Comparison of ENCODE assay signal across 20 mouse cellular contexts in genomic region chr7:75666982-75667381, GRCm38 (mm10).
A peak's percentile ranks its signal among the peaks of the same experiment; 100 is the strongest.
DNase-seq lines count a peak whose midpoint lies in the region; ATAC-seq and TF ChIP-seq lines count a peak whose summit lies in the region.
"Had no signal": no experiment of that assay in that cellular context is flagged by ENCODE, and none has a peak within 500 bp of the region (broad histone marks: within the 10 kb centered on the region; RNA-seq: fewer than 3 reads in every experiment).

No protein-coding gene starts in this region.

- H3K36me3 ChIP-seq in heart, adult 2 months (ENCODE audit: control insufficient read depth, insufficient read depth, low read length), result peaks cover 44% of the 10 kb centered on the region
- no peaks in the 10 kb centered on the region for H3K36me3 ChIP-seq in macrophage (ENCODE audit: inconsistent target)
- H3K36me3 ChIP-seq in hindbrain, embryonic 11.5 days (ENCODE audit: control insufficient read depth, insufficient read depth, low read length), result no peaks in the 10 kb centered on the region
- H3K36me3 ChIP-seq: midbrain, embryonic 13.5 days had no signal

- 63% methylated on average over 3 of the region's 3 CpGs for WGBS in heart, adult 2 months
- WGBS in macrophage (ENCODE audit: missing documents), result 68% methylated on average over 3 of the region's 3 CpGs
- 94% methylated on average over 3 of the region's 3 CpGs for WGBS in hindbrain, embryonic 11.5 days

- H3K27ac ChIP-seq in heart, adult 2 months, result peak overlapping the region; percentile 42
- H3K27ac ChIP-seq in bone marrow macrophage, adult 2 months (ENCODE audit: insufficient read depth, low read depth, low read length), result peak overlapping the region; percentile 73
- peak overlapping the region; percentile 76 for H3K27ac ChIP-seq in macrophage
- H3K27ac ChIP-seq in hindbrain, embryonic 11.5 days (ENCODE audit: low read depth, low read length), result no peak overlapping the region
- H3K27ac ChIP-seq: kidney, embryonic 15.5 days; liver, embryonic 12.5 days; midbrain, embryonic 13.5 days had no signal

- ATAC-seq in hindbrain, embryonic 11.5 days (ENCODE audit: low FRiP score), result no peak
- ATAC-seq: forebrain, postnatal 0 days; liver, embryonic 12.5 days; midbrain, embryonic 13.5 days had no signal

- H3K27me3 ChIP-seq in heart, adult 2 months (ENCODE audit: control insufficient read depth, insufficient read depth, low read length), result no peaks in the 10 kb centered on the region
- H3K27me3 ChIP-seq in hindbrain, embryonic 11.5 days (ENCODE audit: control insufficient read depth, insufficient read depth, low read length), result no peaks in the 10 kb centered on the region
- H3K27me3 ChIP-seq: kidney, embryonic 15.5 days; liver, embryonic 12.5 days; midbrain, embryonic 13.5 days had no signal

- H3K4me1 ChIP-seq in heart, adult 2 months (ENCODE audit: control insufficient read depth, insufficient read depth, low read length), result peaks cover 16% of the 10 kb centered on the region
- H3K4me1 ChIP-seq in bone marrow macrophage, adult 2 months (ENCODE audit: control insufficient read depth, insufficient read depth, low read length), result peaks cover 28% of the 10 kb centered on the region
- no peaks in the 10 kb centered on the region for H3K4me1 ChIP-seq in hindbrain, embryonic 11.5 days (replicated peaks; ENCODE audit: control insufficient read depth, insufficient read depth, low read length)
- H3K4me1 ChIP-seq: midbrain, embryonic 13.5 days had no signal

- no peak overlapping the region for H3K9ac ChIP-seq in heart, adult 2 months (ENCODE audit: low read depth, low read length)
- H3K9ac ChIP-seq in hindbrain, embryonic 11.5 days (ENCODE audit: low read depth, low read length), result no peak overlapping the region
- H3K9ac ChIP-seq: forebrain, postnatal 0 days; kidney, embryonic 15.5 days; liver, embryonic 12.5 days; lung, embryonic 14.5 days; midbrain, embryonic 13.5 days had no signal

- no peak for DNase-seq in heart, adult 2 months
- DNase-seq in heart, adult 11 months, result no peak
- DNase-seq in 416B (ENCODE audit: low read depth), result peak; percentile 61
- no peak for DNase-seq in hindbrain, embryonic 11.5 days (ENCODE audit: low spot score)
- no peak for DNase-seq in T-cell, adult 2 months (ENCODE audit: low spot score)
- no peak for DNase-seq in adrenal gland, adult (ENCODE audit: inconsistent age in 2 of 2, low spot score in 1 of 2)
- DNase-seq: cerebellum, adult 18-20 months; cerebellum, postnatal 36 days; forebrain, postnatal 0 days; gastrocnemius, postnatal 10 days; left cerebral cortex, postnatal 4 days; lung, embryonic 14.5 days; lung, postnatal 4 days; right cerebral cortex, adult 18-20 months; thymus, postnatal 14 days had no signal

- H3K4me2 ChIP-seq in hindbrain, embryonic 11.5 days (replicated peaks; ENCODE audit: low read depth, low read length), result no peak overlapping the region
- H3K4me2 ChIP-seq: kidney, embryonic 15.5 days; liver, embryonic 12.5 days; lung, embryonic 14.5 days; midbrain, embryonic 13.5 days had no signal

- no peak for TF ChIP-seq CTCF in heart, adult 2 months (IDR thresholded peaks at IDR 0.05)
- no peak for TF ChIP-seq CTCF in bone marrow macrophage, adult 2 months (IDR thresholded peaks at IDR 0.05; ENCODE audit: low read depth, low read length)

- H3K4me3 ChIP-seq in heart, adult 2 months, result no peak overlapping the region
- H3K4me3 ChIP-seq in bone marrow macrophage, adult 2 months (ENCODE audit: insufficient read depth, low read length), result no peak overlapping the region
- H3K4me3 ChIP-seq in macrophage (ENCODE audit: inconsistent target), result no peak overlapping the region
- H3K4me3 ChIP-seq in hindbrain, embryonic 11.5 days (ENCODE audit: low read depth, low read length), result no peak overlapping the region
- H3K4me3 ChIP-seq: kidney, embryonic 15.5 days; liver, embryonic 12.5 days; midbrain, embryonic 13.5 days had no signal

- intact Hi-C loops in heart, adult 2 months (cut with DNase I), result no loop called here

- no peaks in the 10 kb centered on the region for H3K9me3 ChIP-seq in hindbrain, embryonic 11.5 days (ENCODE audit: control insufficient read depth, low read length)
- H3K9me3 ChIP-seq: kidney, embryonic 15.5 days; liver, embryonic 12.5 days; midbrain, embryonic 13.5 days had no signal

- TF ChIP-seq EP300 in heart, adult 2 months (IDR thresholded peaks at IDR 0.05; ENCODE audit: insufficient read depth, low read depth, low read length), result no peak

- TF ChIP-seq POLR2A in heart, adult 2 months (IDR thresholded peaks at IDR 0.05; ENCODE audit: insufficient read depth, low read depth, low read length), result no peak
- TF ChIP-seq POLR2A in bone marrow macrophage, adult 2 months (IDR thresholded peaks at IDR 0.05; ENCODE audit: borderline replicate concordance, low read depth, low read length), result no peak

- H3K79me2 ChIP-seq in heart, adult 2 months (replicated peaks; ENCODE audit: control insufficient read depth, insufficient read depth, low read length), result peaks cover 2% of the 10 kb centered on the region; the same call in 1 of the 2 replicates
- no peaks in the 10 kb centered on the region for H3K79me2 ChIP-seq in macrophage (ENCODE audit: inconsistent target)
